Mouse (Mus musculus) C2C12 (cell line): ENCODE data around the gene Il6ra.

Experiments
- CEBPB ChIP-seq: IDR thresholded peaks from one replicate; pipeline ENCODE4 v1.6.1; 2011; ENCODE audit warnings: low read depth, mild to moderate bottlenecking, control low read depth, moderate library complexity
- CTCF ChIP-seq: IDR thresholded peaks from one replicate; pipeline ENCODE4 v1.5.1; 2011; ENCODE audit not compliant: control insufficient read depth, insufficient read depth, insufficient read length
- MAX ChIP-seq: IDR thresholded peaks from one replicate; pipeline ENCODE4 v1.6.1; 2011; ENCODE audit warnings: mild to moderate bottlenecking, control low read depth
- MYOD1 ChIP-seq: IDR thresholded peaks from one replicate; pipeline ENCODE4 v1.6.1; 2011; ENCODE audit warnings: low read depth; ENCODE audit not compliant: control insufficient read depth, insufficient read length
- MYOG ChIP-seq: IDR thresholded peaks from one replicate; pipeline ENCODE4 v1.6.1; 2011; ENCODE audit not compliant: control insufficient read depth, insufficient read length; ENCODE audit errors: extremely low read depth
- USF1 ChIP-seq: IDR thresholded peaks from one replicate; pipeline ENCODE4 v1.6.1; 2011; ENCODE audit warnings: low read depth, mild to moderate bottlenecking, control low read depth, moderate library complexity

DNA sequence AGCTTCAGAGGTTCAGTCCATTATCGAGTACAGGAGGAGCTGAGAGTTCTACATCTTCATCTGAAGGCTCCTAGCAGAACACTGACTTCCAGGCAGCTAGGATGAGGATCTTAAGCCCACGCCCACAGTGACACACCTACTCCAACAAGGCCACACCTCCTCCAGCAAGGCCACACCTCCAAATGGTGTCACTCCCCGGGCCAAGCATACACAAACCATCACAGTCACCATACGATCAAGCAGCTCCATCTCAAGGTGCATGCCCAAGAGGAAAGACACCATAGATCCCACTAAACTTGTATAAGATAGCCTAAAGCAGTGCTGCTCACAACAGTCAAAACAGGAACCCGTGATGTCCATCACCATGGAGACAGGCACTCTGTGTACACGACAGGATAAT is 7.7 kb upstream of the Il6ra start:
- TF ChIP-seq MAX (no peak), CTCF (no peak), USF1 (no peak), MYOD1 (no peak), MYOG (no peak), CEBPB (no peak)
